Mouse (Mus musculus) limb, embryonic 11.5 days (tissue): ENCODE measurements around the gene Astn2. TPM values are rescaled to one million over a fixed set of nuclear protein-coding genes. Genes with fewer than 3 reads are reported as not detected.

Experiments
- ATAC-seq: fragments of 200-750 bp; cut with Nextera tagmentation; 2 replicates; pipeline ENCODE4 v1.8.0; 2017; ENCODE audit warnings: low read depth; ENCODE audit not compliant: insufficient number of reproducible peaks, low FRiP score, low TSS enrichment
- DNase-seq: peaks from one replicate; pipeline ENCODE4 v3.0.0-alpha.2; 2015; ENCODE audit warnings: low spot score
- H3K27ac ChIP-seq: fragments of 300-500 bp; sonication (generic); replicated peaks from 2 replicates; pipeline ENCODE4 v1.5.1; 2014; ENCODE audit warnings: low read depth, mild to moderate bottlenecking, low read length
- H3K27me3 ChIP-seq: fragments of 300-500 bp; sonication (generic); 2 replicates; pipeline ENCODE4 v1.6.1; 2014; ENCODE audit warnings: mild to moderate bottlenecking, low read length, mixed read lengths; ENCODE audit not compliant: control insufficient read depth, insufficient read depth
- H3K36me3 ChIP-seq: fragments of 300-500 bp; sonication (generic); 2 replicates; pipeline ENCODE4 v1.6.1; 2014; ENCODE audit warnings: mild to moderate bottlenecking, low read length, moderate library complexity, mixed read lengths; ENCODE audit not compliant: control insufficient read depth, insufficient read depth
- H3K4me1 ChIP-seq: fragments of 300-500 bp; sonication (generic); 2 replicates; pipeline ENCODE4 v1.6.1; 2014; ENCODE audit warnings: low read length, mixed read lengths; ENCODE audit not compliant: control insufficient read depth, insufficient read depth
- H3K4me2 ChIP-seq: fragments of 300-500 bp; sonication (generic); 2 replicates; pipeline ENCODE4 v1.6.1; 2014; ENCODE audit warnings: low read depth, mild to moderate bottlenecking, moderate library complexity; ENCODE audit not compliant: severe bottlenecking
- H3K4me3 ChIP-seq: fragments of 300-500 bp; sonication (generic); 2 replicates; pipeline ENCODE4 v1.5.1; 2014; ENCODE audit warnings: low read depth, low read length
- H3K9ac ChIP-seq: fragments of 300-500 bp; sonication (generic); 2 replicates; pipeline ENCODE4 v1.6.1; 2014; ENCODE audit warnings: mild to moderate bottlenecking, low read length
- H3K9me3 ChIP-seq: fragments of 300-500 bp; sonication (generic); 2 replicates; pipeline ENCODE4 v1.6.1; 2016; ENCODE audit warnings: low read length; ENCODE audit not compliant: control insufficient read depth
- WGBS: fragments of 180-500 bp; shearing (Covaris S2); extraction: QIAGEN DNeasy Blood & Tissue Kit; methylation state at CpG from one replicate; pipeline ENCODE4 v1.1.7; 2014; 5-methylcytosine and 5-hydroxymethylcytosine counted together
- polyA plus RNA-seq: library from polyadenylated mRNA; unstranded; fragments of >200 nt; fragmentation: Nextera tagmentation; extraction: Ambion mirVana; gene quantifications from 2 replicates; pipeline ENCODE4 v1.2.1, GENCODE M21; 2014

The Astn2 gene
- polyA plus RNA-seq, 1 experiment from 2014 or later: 0.47 TPM

- H3K36me3 ChIP-seq: no peaks in the 10 kb centered on the region
- no peak overlapping the region for H3K27ac ChIP-seq
- H3K27me3 ChIP-seq: no peaks in the 10 kb centered on the region
- no peaks in the 10 kb centered on the region for H3K4me1 ChIP-seq
- H3K4me3 ChIP-seq: no peak overlapping the region
- no peak overlapping the region for H3K9ac ChIP-seq
- H3K9me3 ChIP-seq: no peaks in the 10 kb centered on the region
- no peak for DNase-seq
- no peak for ATAC-seq
- WGBS: 83% methylated on average over 5 of the region's 5 CpGs
- H3K4me2 ChIP-seq: no peak overlapping the region
Observed at GRCm38 (mm10) chr4:65473141-65473540, 931.3 kb downstream of the Astn2 start.

GRCm38 (mm10) chr4:65449171-65449570 lies 955.2 kb downstream of the Astn2 start:
- H3K4me2 ChIP-seq: no peak overlapping the region
- H3K9ac ChIP-seq: no peak overlapping the region
- ATAC-seq: no peak
- no peaks in the 10 kb centered on the region for H3K27me3 ChIP-seq
- 84% methylated on average over 4 of the region's 4 CpGs for WGBS
- no peaks in the 10 kb centered on the region for H3K4me1 ChIP-seq
- DNase-seq: no peak
- H3K36me3 ChIP-seq: no peaks in the 10 kb centered on the region
- no peaks in the 10 kb centered on the region for H3K9me3 ChIP-seq
- H3K27ac ChIP-seq: no peak overlapping the region
- no peak overlapping the region for H3K4me3 ChIP-seq

GRCm38 (mm10) chr4:65441746-65442145 lies 962.7 kb downstream of the Astn2 start:
- Histone ChIP-seq H3K27ac (no peak overlapping the region), H3K4me3 (no peak overlapping the region), H3K4me1 (no peaks in the 10 kb centered on the region), H3K36me3 (no peaks in the 10 kb centered on the region), H3K4me2 (no peak overlapping the region), H3K9ac (no peak overlapping the region), H3K9me3 (no peaks in the 10 kb centered on the region), H3K27me3 (no peaks in the 10 kb centered on the region)
- DNase-seq (no peak), ATAC-seq (0 out of 2 replicates have a peak, but pooled peaks have one; percentile 39)
- 59% methylated on average over 4 of the region's 4 CpGs for WGBS

- Histone ChIP-seq H3K9ac (no peak overlapping the region), H3K4me2 (no peak overlapping the region), H3K4me1 (no peaks in the 10 kb centered on the region), H3K4me3 (no peak overlapping the region), H3K36me3 (no peaks in the 10 kb centered on the region), H3K27me3 (no peaks in the 10 kb centered on the region), H3K9me3 (no peaks in the 10 kb centered on the region), H3K27ac (no peak overlapping the region)
- ATAC-seq: no peak
- WGBS: 83% methylated on average over 3 of the region's 3 CpGs
- no peak for DNase-seq
Observed at GRCm38 (mm10) chr4:65430804-65431203, 973.6 kb downstream of the Astn2 start.

GRCm38 (mm10) chr4:65427480-65427879 lies 976.9 kb downstream of the Astn2 start:
- Histone ChIP-seq H3K27me3 (no peaks in the 10 kb centered on the region), H3K4me2 (no peak overlapping the region), H3K36me3 (no peaks in the 10 kb centered on the region), H3K9me3 (no peaks in the 10 kb centered on the region), H3K4me1 (no peaks in the 10 kb centered on the region), H3K27ac (no peak overlapping the region), H3K4me3 (no peak overlapping the region), H3K9ac (no peak overlapping the region)
- DNase-seq (no peak), ATAC-seq (no peak)
- 76% methylated on average over 3 of the region's 3 CpGs for WGBS

- Histone ChIP-seq H3K4me2 (no peak overlapping the region), H3K9ac (no peak overlapping the region), H3K4me3 (no peak overlapping the region), H3K36me3 (no peaks in the 10 kb centered on the region), H3K27me3 (no peaks in the 10 kb centered on the region), H3K27ac (no peak overlapping the region), H3K9me3 (no peaks in the 10 kb centered on the region), H3K4me1 (no peaks in the 10 kb centered on the region)
- no peak for DNase-seq
- no peak for ATAC-seq
- 89% methylated on average over 5 of the region's 5 CpGs for WGBS
Observed at GRCm38 (mm10) chr4:65426437-65426836, 978.0 kb downstream of the Astn2 start.

- H3K4me1 ChIP-seq: no peaks in the 10 kb centered on the region; the same call in 1 of the 2 replicates
- no peak overlapping the region for H3K9ac ChIP-seq
- no peaks in the 10 kb centered on the region for H3K27me3 ChIP-seq
- DNase-seq (no peak), ATAC-seq (no peak)
- 78% methylated on average over 3 of the region's 3 CpGs for WGBS
- no peaks in the 10 kb centered on the region for H3K36me3 ChIP-seq
- no peak overlapping the region for H3K27ac ChIP-seq
- no peak overlapping the region for H3K4me2 ChIP-seq
- no peak overlapping the region for H3K4me3 ChIP-seq
- no peaks in the 10 kb centered on the region for H3K9me3 ChIP-seq
Observed at GRCm38 (mm10) chr4:65423068-65423625, 981.3 kb downstream of the Astn2 start.

- no peak for ATAC-seq
- WGBS: 96% methylated on average over 2 of the region's 2 CpGs
- no peaks in the 10 kb centered on the region for H3K36me3 ChIP-seq
- H3K4me2 ChIP-seq: no peak overlapping the region
- no peaks in the 10 kb centered on the region for H3K27me3 ChIP-seq
- H3K4me3 ChIP-seq: no peak overlapping the region
- no peaks in the 10 kb centered on the region; the same call in 1 of the 2 replicates for H3K4me1 ChIP-seq
- DNase-seq: no peak
- H3K27ac ChIP-seq: no peak overlapping the region
- no peak overlapping the region for H3K9ac ChIP-seq
- H3K9me3 ChIP-seq: no peaks in the 10 kb centered on the region
Observed at GRCm38 (mm10) chr4:65421272-65421671, 983.1 kb downstream of the Astn2 start.

GRCm38 (mm10) chr4:65420511-65420931 lies 983.9 kb downstream of the Astn2 start:
- no peaks in the 10 kb centered on the region for H3K9me3 ChIP-seq
- no peaks in the 10 kb centered on the region; the same call in 1 of the 2 replicates for H3K4me1 ChIP-seq
- H3K27ac ChIP-seq: peak overlapping the region; percentile 18; the same call in 1 of the 2 replicates
- no peaks in the 10 kb centered on the region for H3K36me3 ChIP-seq
- ATAC-seq: 0 out of 2 replicates have a peak, but pooled peaks have one; percentile 35
- H3K4me3 ChIP-seq: no peak overlapping the region
- peak; percentile 57 for DNase-seq
- H3K9ac ChIP-seq: no peak overlapping the region
- 13% methylated on average over 3 of the region's 3 CpGs for WGBS
- no peak overlapping the region for H3K4me2 ChIP-seq
- no peaks in the 10 kb centered on the region for H3K27me3 ChIP-seq
